Mouse (Mus musculus): Measurements from ENCODE around the gene Rapgef4.

GRCm38 (mm10) chr2:72219921-72220320 is 238.9 kb downstream of the Rapgef4 start:
- TF ChIP-seq CTCF (IDR thresholded peaks at IDR 0.05; ENCODE audit: low read depth) (peak; percentile 79), EP300 (optimal IDR thresholded peaks at IDR 0.05) (no peak)

Data from stomach, postnatal 0 days (tissue).